19 mouse cellular contexts compared by ENCODE assay signal in genomic region chr1:76091031-76091430, GRCm38 (mm10).
DNase-seq lines count a peak whose midpoint lies in the region; ATAC-seq lines count a peak whose summit lies in the region.
"Had no signal": no experiment of that assay in that cellular context is flagged by ENCODE, and none has a peak within 500 bp of the region (broad histone marks: within the 10 kb centered on the region; RNA-seq: fewer than 3 reads in every experiment).

No protein-coding gene starts in this region.

- no peak overlapping the region for H3K4me3 ChIP-seq in forebrain, embryonic 14.5 days (ENCODE audit: low read depth, low read length)
- no peak overlapping the region for H3K4me3 ChIP-seq in forebrain, embryonic 11.5 days (ENCODE audit: low read depth, low read length)
- no peak overlapping the region for H3K4me3 ChIP-seq in lung, embryonic 16.5 days (ENCODE audit: low read length)
- H3K4me3 ChIP-seq in limb, embryonic 10.5 days: no peak overlapping the region

- WGBS in forebrain, embryonic 14.5 days: 30% methylated on average over 5 of the region's 5 CpGs
- 42% methylated on average over 5 of the region's 5 CpGs for WGBS in forebrain, embryonic 11.5 days
- 37% methylated on average over 5 of the region's 5 CpGs for WGBS in lung, embryonic 16.5 days
- 37% methylated on average over 5 of the region's 5 CpGs for WGBS in limb, embryonic 10.5 days

- no peaks in the 10 kb centered on the region for H3K27me3 ChIP-seq in forebrain, embryonic 14.5 days (replicated peaks; ENCODE audit: control insufficient read depth, insufficient read depth, low read length)
- H3K27me3 ChIP-seq in forebrain, embryonic 11.5 days (ENCODE audit: control insufficient read depth, insufficient read depth, low read length): no peaks in the 10 kb centered on the region
- H3K27me3 ChIP-seq in lung, embryonic 16.5 days (ENCODE audit: control insufficient read depth, insufficient read depth, low read depth, low read length): no peaks in the 10 kb centered on the region
- no peaks in the 10 kb centered on the region for H3K27me3 ChIP-seq in limb, embryonic 10.5 days (ENCODE audit: low read depth, poor library complexity, severe bottlenecking)
- H3K27me3 ChIP-seq: Patski had no signal

- H3K36me3 ChIP-seq in forebrain, embryonic 14.5 days (ENCODE audit: control insufficient read depth, insufficient read depth, low read length): no peaks in the 10 kb centered on the region
- H3K36me3 ChIP-seq in forebrain, embryonic 11.5 days (ENCODE audit: control insufficient read depth, insufficient read depth, low read length): no peaks in the 10 kb centered on the region
- H3K36me3 ChIP-seq in lung, embryonic 16.5 days (ENCODE audit: control insufficient read depth, insufficient read depth, low read length): no peaks in the 10 kb centered on the region
- no peaks in the 10 kb centered on the region for H3K36me3 ChIP-seq in limb, embryonic 10.5 days

- H3K27ac ChIP-seq in forebrain, embryonic 14.5 days (ENCODE audit: low read depth, low read length): no peak overlapping the region
- H3K27ac ChIP-seq in forebrain, embryonic 11.5 days (ENCODE audit: low read depth, low read length): no peak overlapping the region
- no peak overlapping the region for H3K27ac ChIP-seq in lung, embryonic 16.5 days (ENCODE audit: low read length)
- 0 out of 2 replicates have a peak overlapping the region, but pooled peaks have one; percentile 17 for H3K27ac ChIP-seq in limb, embryonic 10.5 days
- H3K27ac ChIP-seq: kidney, postnatal 0 days; macrophage had no signal

- ATAC-seq in forebrain, embryonic 14.5 days: no peak
- no peak for ATAC-seq in forebrain, embryonic 11.5 days (replicated peaks; ENCODE audit: low FRiP score)
- ATAC-seq in lung, embryonic 16.5 days (ENCODE audit: low read depth): peak; percentile 41
- ATAC-seq: forebrain, embryonic 16.5 days; intestine, postnatal 0 days; Patski had no signal

- H3K4me2 ChIP-seq in forebrain, embryonic 14.5 days (ENCODE audit: low read length): no peak overlapping the region
- H3K4me2 ChIP-seq in forebrain, embryonic 11.5 days (ENCODE audit: low read depth, low read length, severe bottlenecking): no peak overlapping the region
- no peak overlapping the region for H3K4me2 ChIP-seq in lung, embryonic 16.5 days (ENCODE audit: low read depth, low read length)
- H3K4me2 ChIP-seq: liver, embryonic 11.5 days had no signal

- H3K9me3 ChIP-seq in forebrain, embryonic 14.5 days (replicated peaks; ENCODE audit: control insufficient read depth, low read length): no peaks in the 10 kb centered on the region
- no peaks in the 10 kb centered on the region for H3K9me3 ChIP-seq in forebrain, embryonic 11.5 days (ENCODE audit: control insufficient read depth, low read length)
- no peaks in the 10 kb centered on the region for H3K9me3 ChIP-seq in lung, embryonic 16.5 days (ENCODE audit: control insufficient read depth, low read length)
- no peaks in the 10 kb centered on the region for H3K9me3 ChIP-seq in limb, embryonic 10.5 days (replicated peaks)

- H3K9ac ChIP-seq in forebrain, embryonic 14.5 days (ENCODE audit: low read length): no peak overlapping the region
- no peak overlapping the region for H3K9ac ChIP-seq in forebrain, embryonic 11.5 days (ENCODE audit: low read length)
- H3K9ac ChIP-seq in lung, embryonic 16.5 days (ENCODE audit: low read length): no peak overlapping the region

- peaks cover 2% of the 10 kb centered on the region; the same call in 1 of the 2 replicates for H3K4me1 ChIP-seq in forebrain, embryonic 14.5 days (ENCODE audit: control insufficient read depth, insufficient read depth, low read length)
- no peaks in the 10 kb centered on the region for H3K4me1 ChIP-seq in forebrain, embryonic 11.5 days (replicated peaks; ENCODE audit: control insufficient read depth, insufficient read depth, low read length)
- no peaks in the 10 kb centered on the region for H3K4me1 ChIP-seq in lung, embryonic 16.5 days (replicated peaks; ENCODE audit: control insufficient read depth, insufficient read depth, low read length)
- H3K4me1 ChIP-seq in limb, embryonic 10.5 days: peaks cover 12% of the 10 kb centered on the region

- peak; percentile 35 for DNase-seq in forebrain, embryonic 14.5 days (ENCODE audit: low spot score)
- DNase-seq in forebrain, embryonic 11.5 days (ENCODE audit: low spot score): no peak
- no peak for DNase-seq in lung, adult 18-20 months
- peak; percentile 5 for DNase-seq in ZHBTc4 (ENCODE audit: low read depth, low spot score)
- no peak for DNase-seq in limb, embryonic 10.5 days (ENCODE audit: low spot score)
- no peak for DNase-seq in thymus, postnatal 10 days (ENCODE audit: low spot score in 2 of 2)
- DNase-seq: adrenal gland, postnatal 25 days; B cell, adult 2 months; cerebellum, adult 8-10 months; embryo, embryonic 11 days; heart, postnatal 4 days; layer of hippocampus, postnatal 36 days had no signal

Comparison
In these comparisons a context has a peak if more than half of its experiments do, and no peak if none do; other contexts are left out.
1. DNase-seq: peak in forebrain, embryonic 14.5 days (single experiment) and ZHBTc4 (single experiment); none in forebrain, embryonic 11.5 days (single experiment), lung, adult 18-20 months (0 of 2), limb, embryonic 10.5 days (single experiment) and thymus, postnatal 10 days (0 of 2).